Mouse (Mus musculus): Measurements from ENCODE around the gene Glis1. TPM values are rescaled to one million over a fixed set of nuclear protein-coding genes. Genes with fewer than 3 reads are reported as not detected.
A peak's percentile ranks its signal among the peaks of the same experiment; 100 is the strongest.

The Glis1 gene
- total RNA-seq, 2 experiments from 2014 or later, result 0.15 to 0.25 TPM

- no peak for DNase-seq
Measured at GRCm38 (mm10) chr4:107452266-107453015, 18.1 kb downstream of the Glis1 start.

GRCm38 (mm10) chr4:107453141-107453984, 19.0 kb downstream of the Glis1 start:
- peak; percentile 64 to 87 for DNase-seq

GRCm38 (mm10) chr4:107457602-107458001, 23.2 kb downstream of the Glis1 start:
- DNase-seq, result no peak

GRCm38 (mm10) chr4:107458907-107459306, 24.5 kb downstream of the Glis1 start:
- no peak for DNase-seq

GRCm38 (mm10) chr4:107459461-107459860, 25.1 kb downstream of the Glis1 start:
- DNase-seq, result no peak

- no peak for DNase-seq
Measured at GRCm38 (mm10) chr4:107460468-107460867, 26.1 kb downstream of the Glis1 start.

- no peak for DNase-seq
Measured at GRCm38 (mm10) chr4:107467831-107468230, 33.4 kb downstream of the Glis1 start.

- peak; percentile 9 to 23 for DNase-seq
Measured at GRCm38 (mm10) chr4:107468264-107468663, 33.9 kb downstream of the Glis1 start.

GRCm38 (mm10) chr4:107468768-107469167, 34.4 kb downstream of the Glis1 start:
- DNase-seq, result no peak

- DNase-seq, result no peak
Measured at GRCm38 (mm10) chr4:107476266-107476665, 41.9 kb downstream of the Glis1 start.

GRCm38 (mm10) chr4:107479015-107479414, 44.6 kb downstream of the Glis1 start:
- DNase-seq, result peak in 1 of 2 experiments; percentile 5

- no peak for DNase-seq
Measured at GRCm38 (mm10) chr4:107482541-107482940, 48.1 kb downstream of the Glis1 start.

- DNase-seq, result no peak
Measured at GRCm38 (mm10) chr4:107483556-107484220, 49.3 kb downstream of the Glis1 start.

- DNase-seq, result no peak
Measured at GRCm38 (mm10) chr4:107484221-107484575, 49.8 kb downstream of the Glis1 start.

GRCm38 (mm10) chr4:107485903-107486302, 51.5 kb downstream of the Glis1 start:
- DNase-seq, result no peak

GRCm38 (mm10) chr4:107489121-107489840, 54.9 kb downstream of the Glis1 start:
- peak; percentile 31 to 63 for DNase-seq

- DNase-seq, result no peak
Measured at GRCm38 (mm10) chr4:107492991-107493390, 58.6 kb downstream of the Glis1 start.

- DNase-seq, result no peak
Measured at GRCm38 (mm10) chr4:107495751-107496430, 61.5 kb downstream of the Glis1 start.

- no peak for DNase-seq
Measured at GRCm38 (mm10) chr4:107497430-107497935, 63.1 kb downstream of the Glis1 start.

- DNase-seq, result no peak
Measured at GRCm38 (mm10) chr4:107502601-107503051, 68.2 kb downstream of the Glis1 start.

GRCm38 (mm10) chr4:107514981-107515380, 80.6 kb downstream of the Glis1 start:
- DNase-seq, result no peak
